Mouse (Mus musculus) MEL (cell line): ENCODE results near the gene Zfp568. TPM values are rescaled to one million over a fixed set of nuclear protein-coding genes. Genes with fewer than 3 reads are reported as not detected.

Experiments used
- BHLHE40 ChIP-seq: IDR thresholded peaks from 2 replicates; pipeline ENCODE4 v1.6.1; 2012; ENCODE audit warnings: low read depth, mild to moderate bottlenecking, inconsistent platforms, low read length, improper control_type of control experiment, borderline replicate concordance
- CHD1 ChIP-seq: IDR thresholded peaks from 2 replicates; pipeline ENCODE4 v1.6.1; 2012; ENCODE audit warnings: low read depth, mild to moderate bottlenecking, inconsistent platforms, low read length, improper control_type of control experiment
- ELF1 ChIP-seq: IDR thresholded peaks from 2 replicates; pipeline ENCODE4 v1.6.1; 2014; ENCODE audit warnings: low read depth, mild to moderate bottlenecking, inconsistent platforms, low read length, improper control_type of control experiment, moderate library complexity
- ETS1 ChIP-seq: IDR thresholded peaks from 2 replicates; pipeline ENCODE4 v1.6.1; 2012; ENCODE audit warnings: low read depth, mild to moderate bottlenecking, inconsistent platforms, low read length, improper control_type of control experiment, moderate library complexity
- GABPA ChIP-seq: IDR thresholded peaks from 2 replicates; pipeline ENCODE4 v1.6.1; 2012; ENCODE audit warnings: low read depth, mild to moderate bottlenecking, inconsistent platforms, low read length, improper control_type of control experiment, moderate library complexity
- NELFE ChIP-seq: IDR thresholded peaks from 2 replicates; pipeline ENCODE4 v1.6.1; 2011; ENCODE audit warnings: low read depth, low read length, improper control_type of control experiment
- POLR2A ChIP-seq, 2 experiments: IDR thresholded peaks; 2 replicates each; pipeline ENCODE4 v1.6.1; 2011 to 2012; ENCODE audit warnings: low read length in 2 of 2, mild to moderate bottlenecking in 2 of 2, control low read depth in 1 of 2, improper control_type of control experiment in 1 of 2, low read depth in 1 of 2, moderate library complexity in 1 of 2; ENCODE audit not compliant: control insufficient read depth in 1 of 2, insufficient read depth in 1 of 2, poor library complexity in 1 of 2
- POLR2AphosphoS2 ChIP-seq: IDR thresholded peaks from 2 replicates; pipeline ENCODE4 v1.6.1; 2011; ENCODE audit warnings: low read length, improper control_type of control experiment
- POLR2AphosphoS5 ChIP-seq: IDR thresholded peaks from 2 replicates; pipeline ENCODE4 v1.6.1; 2012; ENCODE audit warnings: low read depth, borderline replicate concordance, mild to moderate bottlenecking, inconsistent platforms, low read length, moderate library complexity, mixed read lengths
- RAD21 ChIP-seq: IDR thresholded peaks from 2 replicates; pipeline ENCODE4 v1.6.1; 2011; ENCODE audit warnings: mild to moderate bottlenecking, low read depth, low read length, improper control_type of control experiment
- TBP ChIP-seq: IDR thresholded peaks from 2 replicates; pipeline ENCODE4 v1.8.0; 2011; ENCODE audit warnings: low read depth, low read length, improper control_type of control experiment
- TCF12 ChIP-seq: IDR thresholded peaks from 2 replicates; pipeline ENCODE4 v1.6.1; 2014; ENCODE audit warnings: low read depth, mild to moderate bottlenecking, inconsistent platforms, low read length, improper control_type of control experiment, moderate library complexity
- USF2 ChIP-seq, 2 experiments: IDR thresholded peaks; 2 replicates each; pipeline ENCODE4 v1.6.1; 2011 to 2012; ENCODE audit warnings: improper control_type of control experiment in 2 of 2, low read length in 2 of 2, borderline replicate concordance in 1 of 2, inconsistent platforms in 1 of 2, low read depth in 1 of 2, mild to moderate bottlenecking in 1 of 2; ENCODE audit not compliant: insufficient read depth in 1 of 2
- ZC3H11A ChIP-seq: IDR thresholded peaks from 2 replicates; pipeline ENCODE4 v1.6.1; 2012; ENCODE audit warnings: low read depth, mild to moderate bottlenecking, inconsistent platforms, low read length, improper control_type of control experiment
- polyA plus RNA-seq, 2 experiments: library from polyadenylated mRNA; stranded (reverse) in 1 of 2; unstranded in 1 of 2; fragments of >175 nt in 1 of 2; fragments of >200 nt in 1 of 2; gene quantifications; 2 replicates each; pipeline versions ENCODE4 v1.2.1 to v1.2.4; 2012; ENCODE audit warnings: low replicate concordance in 2 of 2, low read depth in 1 of 2; ENCODE audit not compliant: insufficient read length in 2 of 2, insufficient read depth in 1 of 2, missing spikeins in 1 of 2
- total RNA-seq: library from RNA; depleted of rRNA; stranded (reverse); fragments of 300-350 nt; gene quantifications from 2 replicates; pipeline ENCODE4 v1.2.3, GENCODE M21; 2012; rRNA removed

The Zfp568 gene
- total and polyA plus RNA-seq, 3 experiments = 12.5 to 141 (median 15.4) TPM

DNA sequence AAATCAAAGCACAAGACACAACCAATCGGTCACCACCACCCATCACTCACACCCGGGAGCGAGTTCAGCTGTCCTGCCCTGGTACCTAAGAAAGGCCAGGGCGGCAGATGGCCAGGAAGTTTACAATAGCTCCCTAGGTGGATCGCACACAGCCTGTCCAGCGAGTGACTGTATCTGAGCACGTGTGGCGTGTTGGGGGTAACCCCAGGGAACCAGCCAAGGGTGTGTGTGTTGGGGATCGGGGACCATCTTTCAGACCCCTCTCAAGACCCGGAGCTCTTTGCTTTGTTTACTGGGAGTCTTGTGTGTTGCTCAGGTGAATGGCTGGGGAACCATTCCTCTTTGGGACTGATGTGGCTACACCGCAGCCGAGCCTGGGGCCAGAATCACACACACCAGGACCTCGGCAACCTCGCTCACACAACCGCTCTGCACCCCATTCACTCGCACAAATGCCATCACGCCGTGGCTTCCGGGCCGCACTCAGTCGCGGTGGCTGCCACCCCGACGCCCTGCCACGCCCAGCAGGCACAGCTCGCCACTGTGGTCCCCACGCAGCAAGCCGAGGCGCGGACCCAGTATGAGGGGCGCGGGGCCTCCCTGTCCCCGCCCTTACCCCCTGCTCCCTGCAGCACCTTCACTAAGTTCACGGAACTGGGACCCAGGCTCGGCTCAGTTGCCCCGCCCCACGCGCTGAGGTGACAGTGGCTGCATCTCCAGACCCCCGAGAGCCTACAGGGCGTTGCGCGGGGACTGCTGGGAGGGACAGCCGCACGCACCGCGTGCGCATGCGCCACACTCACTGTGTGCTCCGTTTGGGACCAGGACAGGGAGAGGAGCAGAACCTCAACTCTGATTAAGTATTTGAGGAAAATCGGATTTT lies 88.6 kb downstream of the Zfp568 start, which contains the start of gene Zfp82 (continued):
- TF ChIP-seq POLR2AphosphoS2 (peak; percentile 69; the same call in 1 of the 2 replicates), ETS1 (no peak), NELFE (peak; percentile 76), USF2 (IDR thresholded peaks at IDR 0.05; ENCODE audit: borderline replicate concordance in 1 of 2, insufficient read depth in 1 of 2, low read depth in 1 of 2, low read length in 2 of 2) (no peak), TBP (peak; percentile 70; the same call in 1 of the 2 replicates), TCF12 (no peak), POLR2AphosphoS5 (no peak), BHLHE40 (no peak), ZC3H11A (no peak), ELF1 (peak; percentile 28; the same call in 1 of the 2 replicates), CHD1 (no peak), POLR2A (IDR thresholded peaks at IDR 0.05; ENCODE audit: control insufficient read depth in 1 of 2, insufficient read depth in 1 of 2, low read depth in 1 of 2, low read length in 2 of 2, poor library complexity in 1 of 2) (peak; percentile 42 to 75), GABPA (no peak), RAD21 (no peak)

Other genes starting within 250 kb of the Zfp568 start
- gene Zfp84, start 215.4 kb upstream of the Zfp568 start, total RNA-seq = 7.0 and 8.1 TPM in 2 replicates
- 1 to 10 TPM in 1 of 2 experiments, not detected in 1; 4.7 TPM for gene Zfp84, start 215.4 kb upstream of the Zfp568 start, polyA plus RNA-seq
- 1.4 and 1.5 TPM in 2 replicates for gene Zfp30, start 200.0 kb upstream of the Zfp568 start, total RNA-seq
- 1 to 10 TPM in 1 of 2 experiments, not detected in 1; 2.7 TPM for gene Zfp30, start 200.0 kb upstream of the Zfp568 start, polyA plus RNA-seq
- gene Zfp790, start 167.8 kb upstream of the Zfp568 start, total RNA-seq = 4.9 TPM in 2 replicates
- 1 to 10 TPM in 1 of 2 experiments, not detected in 1; 3.8 TPM for gene Zfp790, start 167.8 kb upstream of the Zfp568 start, polyA plus RNA-seq
- gene Zfp940, start 130.3 kb upstream of the Zfp568 start, total RNA-seq = 8.8 and 13.7 TPM in 2 replicates
- 1 to 10 TPM in 1 of 2 experiments, not detected in 1; 8.4 TPM for gene Zfp940, start 130.3 kb upstream of the Zfp568 start, polyA plus RNA-seq
- gene Zfp420, start 124.0 kb upstream of the Zfp568 start, total RNA-seq = 4.2 and 8.1 TPM in 2 replicates
- 1 to 10 TPM in 1 of 2 experiments, not detected in 1; 3.2 TPM for gene Zfp420, start 124.0 kb upstream of the Zfp568 start, polyA plus RNA-seq
- gene Zfp27, start 77.4 kb upstream of the Zfp568 start, total RNA-seq = 4.3 and 4.9 TPM in 2 replicates
- gene Zfp27, start 77.4 kb upstream of the Zfp568 start, polyA plus RNA-seq = 1 to 10 TPM in 1 of 2 experiments, not detected in 1; 5.0 TPM
- 0.78 and 0.89 TPM in 2 replicates for gene Zfp383, start 75.7 kb upstream of the Zfp568 start, total RNA-seq
- gene Zfp383, start 75.7 kb upstream of the Zfp568 start, polyA plus RNA-seq = 1 to 10 TPM in 1 of 2 experiments, not detected in 1; 1.4 TPM
- gene Zfp74, start 29.9 kb upstream of the Zfp568 start, total RNA-seq = 3.5 and 4.8 TPM in 2 replicates
- gene Zfp74, start 29.9 kb upstream of the Zfp568 start, polyA plus RNA-seq = 1 to 10 TPM in 1 of 2 experiments, not detected in 1; 9.4 TPM
- gene Zfp14, start 67.4 kb downstream of the Zfp568 start, total RNA-seq = 0.16 and 0.39 TPM in 2 replicates
- gene Zfp14, start 67.4 kb downstream of the Zfp568 start, polyA plus RNA-seq = under 1 TPM in 1 of 2 experiments, not detected in 1; 0.25 TPM
- 2.2 and 2.4 TPM in 2 replicates for gene Zfp82, start 88.9 kb downstream of the Zfp568 start, total RNA-seq
- gene Zfp82, start 88.9 kb downstream of the Zfp568 start, polyA plus RNA-seq = 1 to 10 TPM in 1 of 2 experiments, not detected in 1; 2.0 TPM
- gene Gm26920, start 106.5 kb downstream of the Zfp568 start, total RNA-seq = 0.62 TPM in 1 of 2 replicates, not detected in the other
- gene Gm26920, start 106.5 kb downstream of the Zfp568 start, polyA plus RNA-seq = not detected
- 7.3 and 8.0 TPM in 2 replicates for gene Zfp566, start 106.6 kb downstream of the Zfp568 start, total RNA-seq
- 1 to 10 TPM in 1 of 2 experiments, not detected in 1; 8.0 TPM for gene Zfp566, start 106.6 kb downstream of the Zfp568 start, polyA plus RNA-seq
- 5.5 and 6.2 TPM in 2 replicates for gene Zfp260, start 110.8 kb downstream of the Zfp568 start, total RNA-seq
- 1 to 10 TPM in 1 of 2 experiments, not detected in 1; 4.8 TPM for gene Zfp260, start 110.8 kb downstream of the Zfp568 start, polyA plus RNA-seq
- gene Zfp382, start 138.0 kb downstream of the Zfp568 start, total RNA-seq = 3.9 and 8.2 TPM in 2 replicates
- 1 to 10 TPM in 1 of 2 experiments, not detected in 1; 7.1 TPM for gene Zfp382, start 138.0 kb downstream of the Zfp568 start, polyA plus RNA-seq
- 30.6 and 35.5 TPM in 2 replicates for gene Zfp146, start 185.8 kb downstream of the Zfp568 start, total RNA-seq
- gene Zfp146, start 185.8 kb downstream of the Zfp568 start, polyA plus RNA-seq = 10 to 100 TPM in 1 of 2 experiments, not detected in 1; 38.9 TPM
- gene Cox7a1, start 200.2 kb downstream of the Zfp568 start, total RNA-seq = 8.9 and 9.9 TPM in 2 replicates
- gene Cox7a1, start 200.2 kb downstream of the Zfp568 start, polyA plus RNA-seq = 10 to 100 TPM in 1 of 2 experiments, not detected in 1; 11.1 TPM
- 31.7 and 38.3 TPM in 2 replicates for gene Capns1, start 214.9 kb downstream of the Zfp568 start, total RNA-seq
- 100 to 1,000 TPM in 1 of 2 experiments, not detected in 1; 354 TPM for gene Capns1, start 214.9 kb downstream of the Zfp568 start, polyA plus RNA-seq
- 109 and 128 TPM in 2 replicates for gene Polr2i, start 248.0 kb downstream of the Zfp568 start, total RNA-seq
- gene Polr2i, start 248.0 kb downstream of the Zfp568 start, polyA plus RNA-seq = 100 to 1,000 TPM in 1 of 2 experiments, not detected in 1; 118 TPM
- gene Tbcb, start 248.3 kb downstream of the Zfp568 start, total RNA-seq = 54.8 and 55.0 TPM in 2 replicates
- gene Tbcb, start 248.3 kb downstream of the Zfp568 start, polyA plus RNA-seq = 10 to 100 TPM in 1 of 2 experiments, not detected in 1; 72.6 TPM